Mouse (Mus musculus): ENCODE results near the gene Olfr1183. TPM values are rescaled to one million over a fixed set of nuclear protein-coding genes. Genes with fewer than 3 reads are reported as not detected.
"Not testable (repeated sequence)": the region's sequence is repeated elsewhere in the genome, so short reads cannot be mapped to it uniquely, and the experiment has no call there.

Olfr1183 gene
- polyA plus RNA-seq (2015; fragmentation: Nextera tagmentation; extraction: Ambion mirVana), result not detected in 2 replicates

DNA sequence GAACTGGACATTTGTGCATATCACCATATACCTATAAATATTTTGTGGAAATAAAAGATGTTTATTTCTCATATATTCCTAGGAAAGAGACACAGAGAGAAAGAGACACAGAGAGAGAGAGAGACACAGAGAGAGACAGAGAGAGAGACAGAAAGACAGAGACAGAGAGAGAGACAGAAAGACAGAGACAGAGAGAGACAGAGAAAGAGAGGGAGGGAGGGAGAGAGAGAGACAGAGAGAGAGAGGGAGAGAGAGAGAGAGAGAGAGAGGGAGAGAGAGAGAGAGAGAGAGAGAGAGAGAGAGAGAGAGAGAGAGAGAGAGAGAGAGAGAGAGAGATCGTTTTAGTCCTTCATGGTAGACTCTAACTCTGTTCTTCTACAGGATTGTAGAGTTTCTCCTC is at the start of gene Olfr1183:
Olfr1183 (plus strand) TSS at position 301 of the 400 bp plus-strand sequence.
- not testable (repeated sequence) for H3K9ac ChIP-seq (ENCODE audit: low read length); H3K27me3 ChIP-seq (ENCODE audit: control insufficient read depth, insufficient read depth, low read depth, low read length); H3K4me2 ChIP-seq (ENCODE audit: low read depth, low read length); ATAC-seq (ENCODE audit: low read depth); H3K27ac ChIP-seq (ENCODE audit: low read length); H3K9me3 ChIP-seq (ENCODE audit: control insufficient read depth, low read length); H3K36me3 ChIP-seq (ENCODE audit: control insufficient read depth, insufficient read depth, low read length); H3K4me1 ChIP-seq (replicated peaks; ENCODE audit: control insufficient read depth, insufficient read depth, low read length); H3K4me3 ChIP-seq (ENCODE audit: low read length)
- WGBS, result 72% methylated on average over 1 of the region's 1 CpGs

DNA sequence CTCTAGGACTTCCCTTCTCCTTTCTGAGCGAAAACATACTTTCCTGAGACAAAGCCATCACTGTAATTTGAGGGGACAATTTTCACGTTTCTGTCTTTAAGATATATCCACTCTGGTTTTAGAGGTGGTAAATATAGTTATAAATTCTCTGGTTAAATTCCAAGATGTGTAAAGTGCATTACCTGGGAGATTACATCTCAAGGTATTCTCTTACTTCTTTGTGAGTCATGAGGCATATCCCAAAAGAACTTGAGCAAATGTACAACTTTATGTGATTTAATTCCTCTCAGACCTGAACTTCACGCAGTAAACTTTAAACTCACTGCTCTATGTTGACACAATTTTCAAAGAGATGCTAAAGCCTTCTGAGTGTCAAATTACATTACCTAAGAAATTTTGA is 48.3 kb upstream of the Olfr1183 start, which contains the start of gene Olfr1179:
Olfr1179 (minus strand) TSS at position 101 of the 400 bp plus-strand sequence.
- H3K27me3 ChIP-seq (ENCODE audit: control insufficient read depth, insufficient read depth, low read depth, low read length), result no peaks in the 10 kb centered on the region
- no peaks in the 10 kb centered on the region for H3K36me3 ChIP-seq (ENCODE audit: control insufficient read depth, insufficient read depth, low read length)
- no peak for ATAC-seq (ENCODE audit: low read depth)
- H3K9me3 ChIP-seq (ENCODE audit: control insufficient read depth, low read length), result no peaks in the 10 kb centered on the region
- WGBS, result 67% methylated on average over 3 of the region's 3 CpGs
- H3K4me1 ChIP-seq (replicated peaks; ENCODE audit: control insufficient read depth, insufficient read depth, low read length), result no peaks in the 10 kb centered on the region
- no peak within 1 kb of the TSS for H3K9ac ChIP-seq (ENCODE audit: low read length)
- no peak within 1 kb of the TSS for H3K4me3 ChIP-seq (ENCODE audit: low read length)
- no peak within 1 kb of the TSS for H3K27ac ChIP-seq (ENCODE audit: low read length)
- H3K4me2 ChIP-seq (ENCODE audit: low read depth, low read length), result no peak within 1 kb of the TSS

DNA sequence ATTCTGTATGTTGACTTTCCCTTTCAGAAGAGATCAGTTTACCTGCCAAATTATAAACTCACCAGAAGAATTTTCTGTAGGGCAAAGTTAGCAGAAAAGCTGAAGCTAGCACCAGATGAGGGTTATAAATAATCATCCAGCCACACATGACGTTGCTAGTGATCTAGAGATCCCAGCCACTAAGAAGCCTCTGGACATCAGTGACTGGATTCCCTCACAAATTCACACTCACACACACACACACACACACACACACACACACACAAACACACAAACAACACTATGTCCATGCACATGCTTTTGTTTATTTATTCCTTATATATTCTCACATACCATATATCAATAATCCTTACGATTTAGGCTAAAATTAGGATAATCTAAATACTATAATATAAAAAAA is 35.6 kb upstream of the Olfr1183 start, which contains the start of gene Olfr1180:
Olfr1180 (minus strand) TSS at position 101 of the 400 bp plus-strand sequence.
- WGBS, result 69% methylated on average over 2 of the region's 2 CpGs
- H3K27ac ChIP-seq (ENCODE audit: low read length), result no peak within 1 kb of the TSS

DNA sequence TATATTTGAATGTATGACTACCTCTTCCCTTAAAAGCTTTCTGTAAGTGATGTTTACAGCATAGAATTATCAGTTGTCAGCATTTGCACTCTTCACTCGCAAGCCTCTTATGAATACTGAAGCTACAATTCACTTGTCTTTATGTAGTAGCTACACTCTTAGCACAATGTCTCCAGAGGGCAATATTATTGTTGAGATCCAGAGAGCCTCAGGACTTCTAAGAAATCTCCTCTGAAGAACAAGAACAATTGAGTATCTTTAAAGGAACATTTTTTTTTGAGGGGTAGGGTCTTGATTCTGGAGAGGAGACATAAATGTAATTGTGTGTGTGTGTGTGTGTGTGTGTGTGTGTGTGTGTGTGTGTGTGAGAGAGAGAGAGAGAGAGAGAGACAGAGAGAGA is 28.6 kb upstream of the Olfr1183 start, which contains the start of gene Olfr1181:
Olfr1181 (minus strand) TSS at position 101 of the 400 bp plus-strand sequence.
- no peak within 1 kb of the TSS for H3K27ac ChIP-seq (ENCODE audit: low read length)

More for the DNA sequence above, 35.6 kb upstream of the Olfr1183 start, which contains the start of gene Olfr1180:
- H3K27me3 ChIP-seq (ENCODE audit: control insufficient read depth, insufficient read depth, low read depth, low read length), result no peaks in the 10 kb centered on the region
- no peak for ATAC-seq (ENCODE audit: low read depth)
- H3K4me2 ChIP-seq (ENCODE audit: low read depth, low read length), result no peak within 1 kb of the TSS
- no peak within 1 kb of the TSS for H3K9ac ChIP-seq (ENCODE audit: low read length)
- no peaks in the 10 kb centered on the region for H3K36me3 ChIP-seq (ENCODE audit: control insufficient read depth, insufficient read depth, low read length)
- H3K4me3 ChIP-seq (ENCODE audit: low read length), result no peak within 1 kb of the TSS
- H3K9me3 ChIP-seq (ENCODE audit: control insufficient read depth, low read length), result no peaks in the 10 kb centered on the region
- no peaks in the 10 kb centered on the region for H3K4me1 ChIP-seq (replicated peaks; ENCODE audit: control insufficient read depth, insufficient read depth, low read length)

DNA sequence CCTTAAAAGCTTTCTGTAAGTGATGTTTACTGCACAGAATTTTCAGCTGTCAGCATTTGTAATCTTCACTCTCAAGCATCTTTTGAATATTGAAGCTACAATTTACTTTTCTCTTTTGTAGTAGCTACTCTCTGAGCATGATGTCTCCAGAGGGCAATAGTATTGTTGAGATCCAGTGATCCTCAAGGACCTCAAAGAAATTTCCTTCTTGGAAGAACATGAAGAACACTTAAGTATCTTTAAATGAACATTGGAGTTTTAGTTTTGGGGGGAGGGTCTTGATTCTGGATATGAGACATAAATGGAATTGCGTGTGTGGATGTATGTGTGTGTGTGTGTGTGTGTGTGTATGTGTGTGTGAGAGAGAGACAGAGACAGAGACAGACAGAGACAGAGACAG is 5.6 kb upstream of the Olfr1183 start, which contains the start of gene Gm13757:
Gm13757 (minus strand) TSS at position 101 of the 400 bp plus-strand sequence.
- Histone ChIP-seq H3K4me1 (replicated peaks; ENCODE audit: control insufficient read depth, insufficient read depth, low read length) (no peaks in the 10 kb centered on the region), H3K4me3 (ENCODE audit: low read length) (no peak within 1 kb of the TSS), H3K9ac (ENCODE audit: low read length) (no peak within 1 kb of the TSS), H3K9me3 (ENCODE audit: control insufficient read depth, low read length) (no peaks in the 10 kb centered on the region), H3K36me3 (ENCODE audit: control insufficient read depth, insufficient read depth, low read length) (no peaks in the 10 kb centered on the region), H3K27me3 (ENCODE audit: control insufficient read depth, insufficient read depth, low read depth, low read length) (no peaks in the 10 kb centered on the region), H3K27ac (ENCODE audit: low read length) (no peak within 1 kb of the TSS), H3K4me2 (ENCODE audit: low read depth, low read length) (no peak within 1 kb of the TSS)
- ATAC-seq (ENCODE audit: low read depth), result no peak
- WGBS, result 91% methylated on average over 1 of the region's 1 CpGs

More for the DNA sequence above, 28.6 kb upstream of the Olfr1183 start, which contains the start of gene Olfr1181:
- Histone ChIP-seq H3K9ac (ENCODE audit: low read length) (no peak within 1 kb of the TSS), H3K4me2 (ENCODE audit: low read depth, low read length) (no peak within 1 kb of the TSS), H3K4me3 (ENCODE audit: low read length) (no peak within 1 kb of the TSS), H3K36me3 (ENCODE audit: control insufficient read depth, insufficient read depth, low read length) (no peaks in the 10 kb centered on the region), H3K9me3 (ENCODE audit: control insufficient read depth, low read length) (no peaks in the 10 kb centered on the region), H3K27me3 (ENCODE audit: control insufficient read depth, insufficient read depth, low read depth, low read length) (no peaks in the 10 kb centered on the region), H3K4me1 (replicated peaks; ENCODE audit: control insufficient read depth, insufficient read depth, low read length) (no peaks in the 10 kb centered on the region)
- ATAC-seq (ENCODE audit: low read depth), result no peak
- 79% methylated on average over 1 of the region's 1 CpGs for WGBS

DNA sequence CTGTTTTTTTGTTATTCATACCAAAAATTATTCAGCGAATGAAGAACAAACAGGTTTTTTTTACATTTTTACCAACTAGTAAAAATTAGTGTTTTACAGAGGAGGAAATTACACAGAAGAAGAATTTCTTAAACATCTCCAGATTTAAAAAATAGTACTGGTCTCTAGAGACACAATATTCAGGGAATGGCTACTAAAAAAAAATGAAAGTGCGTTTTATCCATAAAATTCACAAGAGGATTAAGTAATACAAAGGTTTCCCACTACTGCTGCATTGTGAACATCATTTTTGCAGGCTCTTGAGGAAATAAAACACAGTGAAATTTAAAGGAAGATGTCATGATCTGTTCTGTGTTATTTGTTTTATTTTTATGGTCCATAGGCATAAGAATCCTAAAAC is 28.6 kb downstream of the Olfr1183 start, which contains the start of gene Olfr1184:
Olfr1184 (plus strand) TSS at position 301 of the 400 bp plus-strand sequence.
- H3K4me3 ChIP-seq (ENCODE audit: low read length), result no peak within 1 kb of the TSS
- ATAC-seq (ENCODE audit: low read depth), result no peak

DNA sequence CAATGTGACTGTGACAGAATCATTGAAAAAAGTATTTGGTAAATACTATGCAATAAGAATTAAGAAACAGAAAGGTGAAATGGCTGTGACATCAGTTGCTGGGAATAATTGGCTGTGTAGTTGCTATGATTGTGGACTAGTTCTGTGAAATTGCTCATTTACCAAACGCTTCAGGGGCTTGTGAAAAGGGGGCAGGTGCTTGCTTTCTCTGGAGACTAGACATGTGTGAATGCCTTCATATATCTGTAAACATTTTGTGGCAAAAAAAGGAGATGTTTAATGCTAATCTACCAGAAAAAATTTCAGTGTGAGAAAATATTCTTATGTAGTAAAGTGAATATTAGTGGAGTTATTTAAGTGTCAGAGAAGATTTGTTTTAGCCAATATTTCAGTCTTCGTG is 38.4 kb downstream of the Olfr1183 start, which contains the start of gene Olfr1185-ps1:
Olfr1185-ps1 (plus strand) TSS at position 301 of the 400 bp plus-strand sequence.
- no peaks in the 10 kb centered on the region for H3K4me1 ChIP-seq (replicated peaks; ENCODE audit: control insufficient read depth, insufficient read depth, low read length)
- H3K27ac ChIP-seq (ENCODE audit: low read length), result no peak within 1 kb of the TSS
- 52% methylated on average over 2 of the region's 2 CpGs for WGBS
- H3K36me3 ChIP-seq (ENCODE audit: control insufficient read depth, insufficient read depth, low read length), result no peaks in the 10 kb centered on the region
- no peak for ATAC-seq (ENCODE audit: low read depth)
- H3K9ac ChIP-seq (ENCODE audit: low read length), result no peak within 1 kb of the TSS
- H3K9me3 ChIP-seq (ENCODE audit: control insufficient read depth, low read length), result no peaks in the 10 kb centered on the region
- H3K4me2 ChIP-seq (ENCODE audit: low read depth, low read length), result no peak within 1 kb of the TSS
- no peaks in the 10 kb centered on the region for H3K27me3 ChIP-seq (ENCODE audit: control insufficient read depth, insufficient read depth, low read depth, low read length)
- no peak within 1 kb of the TSS for H3K4me3 ChIP-seq (ENCODE audit: low read length)

More for the DNA sequence above, 28.6 kb downstream of the Olfr1183 start, which contains the start of gene Olfr1184:
- Histone ChIP-seq H3K9me3 (ENCODE audit: control insufficient read depth, low read length) (no peaks in the 10 kb centered on the region), H3K27me3 (ENCODE audit: control insufficient read depth, insufficient read depth, low read depth, low read length) (no peaks in the 10 kb centered on the region), H3K27ac (ENCODE audit: low read length) (no peak within 1 kb of the TSS), H3K36me3 (ENCODE audit: control insufficient read depth, insufficient read depth, low read length) (no peaks in the 10 kb centered on the region), H3K9ac (ENCODE audit: low read length) (no peak within 1 kb of the TSS), H3K4me1 (replicated peaks; ENCODE audit: control insufficient read depth, insufficient read depth, low read length) (no peaks in the 10 kb centered on the region), H3K4me2 (ENCODE audit: low read depth, low read length) (no peak within 1 kb of the TSS)
- WGBS, result 80% methylated on average over 2 of the region's 2 CpGs

DNA sequence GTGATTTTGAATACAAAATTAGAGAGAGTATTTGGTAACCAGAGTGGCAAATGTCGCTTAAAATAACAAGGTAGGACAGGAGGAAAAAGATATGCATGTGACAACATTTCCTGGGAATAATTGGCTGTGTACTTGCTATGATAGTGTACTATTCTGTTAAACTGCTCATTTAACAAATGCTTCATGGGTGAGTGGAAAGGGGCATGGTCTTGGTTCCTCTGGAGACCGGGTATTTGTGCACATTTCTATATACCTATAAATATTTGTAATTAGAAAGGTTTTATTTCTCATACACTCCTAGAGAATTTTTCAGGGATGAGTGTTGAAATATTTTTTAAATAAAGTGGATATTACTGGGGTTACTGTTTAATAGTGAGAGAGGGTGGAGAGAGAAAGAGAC is 63.6 kb downstream of the Olfr1183 start, which contains the start of gene Olfr1186:
Olfr1186 (plus strand) TSS at position 301 of the 400 bp plus-strand sequence.
- no peaks in the 10 kb centered on the region for H3K4me1 ChIP-seq (replicated peaks; ENCODE audit: control insufficient read depth, insufficient read depth, low read length)
- no peaks in the 10 kb centered on the region for H3K27me3 ChIP-seq (ENCODE audit: control insufficient read depth, insufficient read depth, low read depth, low read length)
- WGBS, result 76% methylated on average over 2 of the region's 2 CpGs
- no peak within 1 kb of the TSS for H3K4me2 ChIP-seq (ENCODE audit: low read depth, low read length)
- H3K36me3 ChIP-seq (ENCODE audit: control insufficient read depth, insufficient read depth, low read length), result no peaks in the 10 kb centered on the region
- no peaks in the 10 kb centered on the region for H3K9me3 ChIP-seq (ENCODE audit: control insufficient read depth, low read length)
- H3K9ac ChIP-seq (ENCODE audit: low read length), result no peak within 1 kb of the TSS
- no peak for ATAC-seq (ENCODE audit: low read depth)
- H3K27ac ChIP-seq (ENCODE audit: low read length), result no peak within 1 kb of the TSS
- H3K4me3 ChIP-seq (ENCODE audit: low read length), result no peak within 1 kb of the TSS
